Mouse (Mus musculus) liver, embryonic 15.5 days (tissue): ENCODE measurements around the gene Rhoh. TPM values are rescaled to one million over a fixed set of nuclear protein-coding genes. Genes with fewer than 3 reads are reported as not detected.

Experiments
- ATAC-seq: fragments of 200-750 bp; cut with Nextera tagmentation; 2 replicates; pipeline ENCODE4 v1.8.0; 2017; ENCODE audit warnings: moderate number of reproducible peaks, mild to moderate bottlenecking, moderate library complexity; ENCODE audit not compliant: insufficient read depth
- H3K27ac ChIP-seq: fragments of 300-500 bp; sonication (generic); replicated peaks from 2 replicates; pipeline ENCODE4 v1.5.1; 2015; ENCODE audit warnings: mild to moderate bottlenecking, inconsistent platforms
- H3K27me3 ChIP-seq: fragments of 300-500 bp; sonication (generic); 2 replicates; pipeline ENCODE4 v1.6.1; 2015; ENCODE audit warnings: mild to moderate bottlenecking, inconsistent platforms
- H3K36me3 ChIP-seq: fragments of 300-500 bp; sonication (generic); replicated peaks from 2 replicates; pipeline ENCODE4 v1.6.1; 2015; ENCODE audit warnings: moderate library complexity, mild to moderate bottlenecking, inconsistent platforms
- H3K4me1 ChIP-seq: fragments of 300-500 bp; sonication (generic); replicated peaks from 2 replicates; pipeline ENCODE4 v1.6.1; 2015; ENCODE audit warnings: inconsistent platforms
- H3K4me2 ChIP-seq: fragments of 300-500 bp; sonication (generic); 2 replicates; pipeline ENCODE4 v1.6.1; 2015; ENCODE audit warnings: moderate library complexity, mild to moderate bottlenecking, inconsistent platforms
- H3K4me3 ChIP-seq: fragments of 300-500 bp; sonication (generic); replicated peaks from 2 replicates; pipeline ENCODE4 v1.5.1; 2015; ENCODE audit warnings: mild to moderate bottlenecking, inconsistent platforms
- H3K9ac ChIP-seq: fragments of 300-500 bp; sonication (generic); 2 replicates; pipeline ENCODE4 v1.6.1; 2015; ENCODE audit warnings: moderate library complexity, mild to moderate bottlenecking, inconsistent platforms
- H3K9me3 ChIP-seq: fragments of 300-500 bp; sonication (generic); replicated peaks from 2 replicates; pipeline ENCODE4 v1.6.1; 2016; ENCODE audit warnings: inconsistent platforms
- WGBS: fragments of 180-500 bp; shearing (Covaris S2); methylation state at CpG from one replicate; pipeline ENCODE4 v1.1.7; 2015; ENCODE audit warnings: mixed read lengths; ENCODE audit not compliant: insufficient replicate concordance; 5-methylcytosine and 5-hydroxymethylcytosine counted together
- polyA plus RNA-seq: library from polyadenylated mRNA; unstranded; fragments of >200 nt; fragmentation: Nextera tagmentation; extraction: Ambion mirVana; gene quantifications from 2 replicates; pipeline ENCODE4 v1.2.1, GENCODE M21; 2015

Gene Rhoh
- polyA plus RNA-seq, 1 experiment from 2014 or later, result 1.8 TPM

DNA sequence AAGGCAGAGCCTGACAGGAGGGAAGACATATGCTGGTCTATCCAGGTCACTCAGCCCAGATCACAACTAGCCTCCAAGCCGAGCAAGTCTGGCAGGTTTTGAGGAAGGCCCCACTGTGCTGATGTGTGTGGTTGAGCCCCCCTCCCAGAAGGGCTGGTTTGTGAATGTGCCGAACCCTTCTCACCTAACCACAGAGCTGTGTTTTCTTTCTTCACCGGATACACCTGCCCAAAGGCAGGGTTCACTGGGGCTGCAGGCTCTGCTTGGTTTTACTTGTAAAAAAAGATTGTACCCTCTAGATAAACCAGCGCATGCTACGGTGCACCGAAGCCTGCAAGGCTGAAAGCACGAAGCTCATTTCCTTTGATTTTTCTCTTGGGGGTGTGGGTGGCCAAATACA is 68.1 kb downstream of the Rhoh start:
- ATAC-seq, result no peak
- Histone ChIP-seq H3K9me3 (no peaks in the 10 kb centered on the region), H3K27me3 (no peaks in the 10 kb centered on the region), H3K4me2 (no peak overlapping the region), H3K36me3 (no peaks in the 10 kb centered on the region), H3K9ac (no peak overlapping the region), H3K27ac (no peak overlapping the region), H3K4me3 (no peak overlapping the region), H3K4me1 (no peaks in the 10 kb centered on the region)
- 23% methylated on average over 7 of the region's 7 CpGs for WGBS

DNA sequence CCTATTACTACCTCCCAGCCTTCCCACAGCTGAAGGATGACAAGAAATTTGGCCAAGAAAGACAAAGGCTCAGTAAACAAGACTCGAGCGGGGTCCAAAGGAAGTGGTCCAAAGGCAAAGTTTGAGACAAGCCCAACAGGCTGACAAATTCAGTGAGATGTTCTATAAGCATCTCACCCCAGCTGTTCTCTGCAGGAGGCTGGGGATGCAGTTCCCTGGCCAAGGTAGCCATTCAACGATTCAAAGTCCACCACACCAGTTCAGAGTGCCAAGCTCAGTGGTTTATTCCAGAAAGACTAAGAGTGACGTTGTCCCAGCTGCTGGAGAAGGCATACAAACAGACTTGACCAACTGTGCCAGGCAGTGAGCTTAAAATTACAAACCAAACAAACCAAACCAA is 69.2 kb downstream of the Rhoh start:
- WGBS, result 51% methylated on average over 4 of the region's 4 CpGs
- Histone ChIP-seq H3K27me3 (no peaks in the 10 kb centered on the region), H3K4me2 (no peak overlapping the region), H3K4me1 (no peaks in the 10 kb centered on the region), H3K36me3 (no peaks in the 10 kb centered on the region), H3K9me3 (no peaks in the 10 kb centered on the region), H3K27ac (no peak overlapping the region), H3K9ac (no peak overlapping the region), H3K4me3 (no peak overlapping the region)
- no peak for ATAC-seq

DNA sequence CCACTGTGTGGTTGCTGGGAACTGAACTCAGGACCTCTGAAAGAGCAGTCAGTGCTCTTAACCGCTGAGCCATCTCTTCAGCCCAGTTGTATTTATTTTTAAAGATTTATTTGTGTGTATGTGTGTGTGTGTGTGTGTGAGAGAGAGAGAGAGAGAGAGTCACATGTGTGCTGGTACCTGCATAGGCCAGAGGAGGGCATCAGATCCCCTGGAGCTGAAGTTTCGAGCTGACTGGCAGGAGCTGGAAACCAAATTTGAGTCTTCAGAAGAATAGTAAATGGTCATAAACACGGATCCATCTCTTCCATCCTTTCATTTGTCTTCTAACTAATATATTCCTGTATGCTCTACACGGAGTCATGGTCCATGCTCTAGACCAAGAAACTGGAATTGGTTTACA is 72.2 kb downstream of the Rhoh start:
- no peak overlapping the region for H3K4me2 ChIP-seq
- H3K9me3 ChIP-seq, result no peaks in the 10 kb centered on the region
- 58% methylated on average over 4 of the region's 4 CpGs for WGBS
- no peak overlapping the region for H3K4me3 ChIP-seq
- H3K36me3 ChIP-seq, result no peaks in the 10 kb centered on the region
- H3K27me3 ChIP-seq, result no peaks in the 10 kb centered on the region
- no peak overlapping the region for H3K27ac ChIP-seq
- H3K4me1 ChIP-seq, result no peaks in the 10 kb centered on the region
- ATAC-seq, result no peak
- no peak overlapping the region for H3K9ac ChIP-seq

DNA sequence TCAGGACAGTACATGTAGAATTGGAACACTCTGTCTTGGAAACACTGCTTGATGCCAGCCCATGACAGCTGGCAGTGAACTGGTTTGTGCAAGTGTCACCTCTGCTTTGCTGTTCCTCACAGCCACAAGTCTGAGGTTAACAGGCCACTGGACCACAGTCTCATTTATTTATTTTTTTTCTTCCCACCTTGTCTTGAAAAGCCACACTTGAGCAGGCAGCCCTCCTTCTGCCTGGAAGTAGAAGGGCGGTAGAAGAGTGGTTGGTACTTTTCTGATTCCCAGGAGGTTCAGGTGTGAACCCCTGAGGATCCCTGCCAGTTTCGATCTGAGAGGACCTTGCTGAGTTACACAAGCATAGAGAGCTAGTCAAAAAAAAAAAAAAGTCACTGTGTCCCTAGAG is 72.8 kb downstream of the Rhoh start:
- ATAC-seq, result no peak
- H3K9ac ChIP-seq, result no peak overlapping the region
- H3K4me3 ChIP-seq, result no peak overlapping the region
- H3K4me2 ChIP-seq, result no peak overlapping the region
- no peaks in the 10 kb centered on the region for H3K27me3 ChIP-seq
- WGBS, result 62% methylated on average over 2 of the region's 2 CpGs
- H3K9me3 ChIP-seq, result no peaks in the 10 kb centered on the region
- no peaks in the 10 kb centered on the region for H3K4me1 ChIP-seq
- H3K27ac ChIP-seq, result no peak overlapping the region
- no peaks in the 10 kb centered on the region for H3K36me3 ChIP-seq

DNA sequence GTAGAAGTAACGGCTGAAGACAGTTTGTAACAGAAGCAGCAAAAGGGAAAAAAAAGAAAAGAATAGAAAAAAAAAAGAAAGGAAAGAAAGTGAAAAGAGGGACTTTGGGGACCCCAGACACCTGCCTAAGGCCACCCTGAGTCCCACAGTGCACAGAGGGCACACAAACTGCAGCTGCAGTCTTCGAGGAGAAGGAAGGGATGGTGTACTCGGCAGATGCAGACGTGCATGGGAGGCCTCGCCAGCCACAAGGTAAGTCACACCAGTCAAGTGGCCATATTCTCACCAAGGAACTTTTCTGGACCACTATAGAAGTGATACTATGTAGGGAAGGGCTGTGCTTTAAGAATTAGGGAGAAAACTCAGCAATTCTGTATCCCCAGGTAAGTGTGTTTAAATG is 73.8 kb downstream of the Rhoh start, which contains the start of gene Chrna9:
Gene Chrna9 (plus strand): TSS at position 139 of the 400 bp plus-strand sequence.
- no peak for ATAC-seq
- Histone ChIP-seq H3K4me1 (no peaks in the 10 kb centered on the region), H3K9ac (no peak within 1 kb of the TSS)

DNA sequence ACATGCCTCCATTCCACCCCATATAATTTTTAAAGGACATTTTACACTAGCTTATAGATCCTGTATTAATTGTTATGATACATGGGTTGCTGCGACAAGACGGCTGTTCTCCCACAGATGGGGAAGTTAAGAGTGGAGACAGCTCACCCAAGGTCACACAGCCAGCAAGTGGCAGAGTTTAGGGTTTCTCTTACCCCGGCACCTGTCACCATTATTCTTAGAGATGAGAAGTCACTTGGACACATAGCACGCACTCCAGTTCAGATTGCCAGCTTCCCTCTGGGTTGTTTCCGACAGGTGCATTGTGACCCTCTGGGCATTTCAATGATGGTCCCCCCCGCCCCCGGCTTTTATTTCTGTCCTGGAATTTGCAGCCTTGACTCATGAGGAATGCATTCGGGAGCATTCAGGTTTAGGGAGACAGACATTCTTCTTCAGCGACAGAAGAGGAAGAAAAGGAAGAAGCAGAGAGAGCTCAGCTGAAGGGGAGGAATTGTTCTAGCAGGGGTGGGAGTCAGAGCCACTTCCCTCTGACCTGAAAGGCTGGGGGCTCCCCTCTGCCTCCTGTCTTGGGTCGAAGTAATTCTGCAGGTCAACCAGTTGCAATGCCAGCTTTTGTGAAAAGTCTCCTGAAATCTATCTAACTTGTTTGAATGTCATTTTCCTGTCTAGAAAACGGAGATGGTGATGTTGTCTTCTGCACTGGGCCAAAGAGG is 76.2 kb downstream of the Rhoh start:
- no peak for ATAC-seq
- Histone ChIP-seq H3K9me3 (no peaks in the 10 kb centered on the region), H3K4me1 (no peaks in the 10 kb centered on the region), H3K4me3 (no peak overlapping the region), H3K27me3 (no peaks in the 10 kb centered on the region), H3K9ac (no peak overlapping the region), H3K36me3 (no peaks in the 10 kb centered on the region), H3K27ac (no peak overlapping the region), H3K4me2 (no peak overlapping the region)
- WGBS, result 42% methylated on average over 11 of the region's 11 CpGs

More for the DNA sequence above, 73.8 kb downstream of the Rhoh start, which contains the start of gene Chrna9:
- WGBS, result 62% methylated on average over 5 of the region's 5 CpGs
- Histone ChIP-seq H3K9me3 (no peaks in the 10 kb centered on the region), H3K4me3 (no peak within 1 kb of the TSS), H3K27ac (no peak within 1 kb of the TSS), H3K4me2 (no peak within 1 kb of the TSS), H3K27me3 (no peaks in the 10 kb centered on the region), H3K36me3 (no peaks in the 10 kb centered on the region)

DNA sequence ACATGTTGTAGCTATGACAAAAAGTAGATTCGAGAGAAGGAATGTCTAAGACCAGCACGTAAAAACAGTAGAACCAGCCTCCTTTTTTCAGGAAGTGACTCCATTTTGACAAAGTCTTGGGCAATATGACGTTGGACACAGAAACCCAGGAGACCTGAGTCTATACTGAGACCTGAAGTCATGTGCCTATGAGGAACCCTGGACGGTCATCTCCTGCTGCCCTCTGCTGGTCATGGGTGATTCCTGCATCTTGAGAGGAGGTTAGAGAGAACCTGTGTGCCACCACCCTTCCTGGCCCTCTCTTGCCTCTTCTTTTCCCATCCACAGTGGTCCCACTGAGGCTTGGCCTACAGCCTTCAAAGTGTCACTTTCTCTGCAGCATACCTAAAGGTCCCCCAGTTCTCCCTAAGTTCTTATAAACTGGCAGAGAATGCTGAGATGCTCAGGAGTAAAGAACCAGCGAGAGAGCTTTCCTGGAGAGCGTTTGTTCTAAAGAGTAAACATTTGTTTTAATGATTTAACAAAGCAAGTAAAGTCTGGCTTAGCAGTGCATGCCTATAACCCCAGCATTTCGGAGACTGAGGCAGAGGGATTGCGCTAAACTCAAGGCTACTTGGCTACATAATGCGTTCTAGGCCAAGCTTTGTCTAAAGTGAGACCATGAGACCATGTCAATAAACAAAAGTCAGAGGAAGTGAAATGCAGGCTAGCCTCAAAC is 77.1 kb downstream of the Rhoh start:
- Histone ChIP-seq H3K4me2 (no peak overlapping the region), H3K4me1 (no peaks in the 10 kb centered on the region), H3K27ac (no peak overlapping the region), H3K27me3 (no peaks in the 10 kb centered on the region), H3K36me3 (no peaks in the 10 kb centered on the region), H3K4me3 (no peak overlapping the region), H3K9ac (no peak overlapping the region), H3K9me3 (no peaks in the 10 kb centered on the region)
- no peak for ATAC-seq
- WGBS, result 42% methylated on average over 9 of the region's 9 CpGs

DNA sequence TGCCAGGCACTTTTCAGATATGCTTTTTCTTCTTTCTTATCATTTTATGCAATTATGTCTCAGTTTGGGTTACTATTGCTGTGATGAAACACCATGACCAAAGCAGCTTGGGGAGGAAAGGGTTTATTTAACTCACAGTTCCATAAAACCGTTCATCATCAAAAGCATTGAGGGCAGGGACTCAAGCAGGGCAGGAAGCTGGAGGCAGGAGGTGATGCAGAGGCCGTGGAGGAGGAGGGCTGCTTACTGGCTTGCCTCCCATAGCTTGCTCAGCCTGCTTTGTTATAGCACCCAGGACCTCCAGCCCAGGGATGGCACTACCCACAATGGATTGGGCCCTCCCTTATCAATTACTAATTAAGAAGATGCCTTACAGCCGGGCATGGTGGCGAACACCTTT is 80.1 kb downstream of the Rhoh start:
- 53% methylated on average over 4 of the region's 4 CpGs for WGBS
- Histone ChIP-seq H3K4me2 (no peak overlapping the region), H3K36me3 (no peaks in the 10 kb centered on the region), H3K9me3 (no peaks in the 10 kb centered on the region), H3K27ac (no peak overlapping the region), H3K4me3 (no peak overlapping the region), H3K4me1 (no peaks in the 10 kb centered on the region), H3K9ac (no peak overlapping the region), H3K27me3 (no peaks in the 10 kb centered on the region)
- no peak for ATAC-seq

Other genes starting within 250 kb of the Rhoh start
- 20.3 and 21.7 TPM in 2 replicates for gene Pds5a, start 162.9 kb upstream of the Rhoh start, polyA plus RNA-seq
- 7.8 and 8.5 TPM in 2 replicates for gene N4bp2, start 97.7 kb upstream of the Rhoh start, polyA plus RNA-seq
- gene Chrna9, start 73.7 kb downstream of the Rhoh start, polyA plus RNA-seq, result not detected in 2 replicates
- 0.12 TPM in 1 of 2 replicates, not detected in the other for gene 9130230L23Rik, start 143.1 kb downstream of the Rhoh start, polyA plus RNA-seq